9 mouse cellular contexts compared by ENCODE assay signal in genomic region chr19:6949951-6950350, GRCm38 (mm10). TPM values are rescaled to one million over a fixed set of nuclear protein-coding genes. Genes with fewer than 3 reads are reported as not detected.
DNase-seq lines count a peak whose midpoint lies in the region; ATAC-seq and TF ChIP-seq lines count a peak whose summit lies in the region.
"Had no signal": no experiment of that assay in that cellular context is flagged by ENCODE, and none has a peak within 500 bp of the region (broad histone marks: within the 10 kb centered on the region; RNA-seq: fewer than 3 reads in every experiment).

No protein-coding gene starts in this region.

- H3K4me1 ChIP-seq in heart, embryonic 14.5 days (ENCODE audit: control insufficient read depth in 2 of 2, insufficient read depth in 2 of 2, low read length in 2 of 2) = peaks cover 17 to 37% of the 10 kb centered on the region in 2 experiments
- H3K4me1 ChIP-seq in heart, adult 2 months (ENCODE audit: control insufficient read depth, insufficient read depth, low read length) = peaks cover 7% of the 10 kb centered on the region
- peaks cover 2% of the 10 kb centered on the region; the same call in 1 of the 2 replicates for H3K4me1 ChIP-seq in cortical plate, adult 2 months (ENCODE audit: control insufficient read depth, insufficient read depth, low read length)
- peaks cover 19% of the 10 kb centered on the region for H3K4me1 ChIP-seq in hindbrain, embryonic 14.5 days (replicated peaks; ENCODE audit: control insufficient read depth, insufficient read depth, low read length)
- H3K4me1 ChIP-seq in midbrain, embryonic 12.5 days = peaks cover 23% of the 10 kb centered on the region

- H3K4me2 ChIP-seq in heart, embryonic 14.5 days (ENCODE audit: low read length) = peak overlapping the region; percentile 88
- H3K4me2 ChIP-seq in hindbrain, embryonic 14.5 days (replicated peaks) = peak overlapping the region; percentile 93
- H3K4me2 ChIP-seq in midbrain, embryonic 12.5 days (replicated peaks) = peak overlapping the region; percentile 83

- no peak for ATAC-seq in heart, embryonic 14.5 days (ENCODE audit: insufficient number of reproducible peaks, insufficient read depth, low FRiP score, low read depth)
- no peak for ATAC-seq in hindbrain, embryonic 14.5 days (ENCODE audit: low FRiP score)
- no peak for ATAC-seq in midbrain, embryonic 12.5 days (ENCODE audit: low FRiP score, low read depth)
- ATAC-seq in frontal cortex, adult (ENCODE audit: low TSS enrichment) = no peak

- peak overlapping the region; percentile 88 for H3K9ac ChIP-seq in heart, embryonic 14.5 days (ENCODE audit: low read length)
- no peak overlapping the region for H3K9ac ChIP-seq in heart, adult 2 months (ENCODE audit: low read depth, low read length)
- peak overlapping the region; percentile 63 for H3K9ac ChIP-seq in hindbrain, embryonic 14.5 days
- peak overlapping the region; percentile 56 for H3K9ac ChIP-seq in midbrain, embryonic 12.5 days (replicated peaks)

- H3K9me3 ChIP-seq in heart, embryonic 14.5 days (ENCODE audit: control insufficient read depth, low read length) = no peaks in the 10 kb centered on the region
- no peaks in the 10 kb centered on the region for H3K9me3 ChIP-seq in hindbrain, embryonic 14.5 days (ENCODE audit: control insufficient read depth, low read length)
- no peaks in the 10 kb centered on the region for H3K9me3 ChIP-seq in midbrain, embryonic 12.5 days

- H3K27me3 ChIP-seq in heart, embryonic 14.5 days (ENCODE audit: control insufficient read depth, insufficient read depth, low read length) = no peaks in the 10 kb centered on the region
- H3K27me3 ChIP-seq in heart, adult 2 months (ENCODE audit: control insufficient read depth, insufficient read depth, low read length) = no peaks in the 10 kb centered on the region
- H3K27me3 ChIP-seq in hindbrain, embryonic 14.5 days (ENCODE audit: control insufficient read depth, insufficient read depth, low read length) = no peaks in the 10 kb centered on the region
- H3K27me3 ChIP-seq in midbrain, embryonic 12.5 days = no peaks in the 10 kb centered on the region

- no peak for DNase-seq in heart, adult 2 months
- DNase-seq in hindbrain, embryonic 14.5 days (ENCODE audit: low spot score) = no peak
- DNase-seq in layer of hippocampus, adult 8-10 months (ENCODE audit: low spot score in 2 of 2) = no peak
- no peak for DNase-seq in kidney, adult 8-10 months
- DNase-seq: gastrocnemius, postnatal 14 days had no signal

- H3K4me3 ChIP-seq in heart, embryonic 14.5 days (ENCODE audit: control insufficient read depth in 1 of 2, insufficient read depth in 1 of 2, low read depth in 1 of 2, low read length in 2 of 2) = peak overlapping the region in 1 of 2 experiments; percentile 64; a peak in 2 of 4 replicates
- H3K4me3 ChIP-seq in heart, adult 2 months = no peak overlapping the region
- H3K4me3 ChIP-seq in cortical plate, adult 2 months (ENCODE audit: insufficient read depth, low read length) = peak overlapping the region; percentile 66; the same call in 1 of the 2 replicates
- peak overlapping the region; percentile 47 for H3K4me3 ChIP-seq in hindbrain, embryonic 14.5 days (replicated peaks; ENCODE audit: low read length)
- peak overlapping the region; percentile 60 for H3K4me3 ChIP-seq in midbrain, embryonic 12.5 days

- TF ChIP-seq EP300 in heart, adult 2 months (IDR thresholded peaks at IDR 0.05; ENCODE audit: insufficient read depth, low read depth, low read length) = no peak

- WGBS in heart, embryonic 14.5 days = 57% methylated on average over 5 of the region's 5 CpGs
- 55% methylated on average over 5 of the region's 5 CpGs for WGBS in heart, adult 2 months
- WGBS in hindbrain, embryonic 14.5 days = 43% methylated on average over 5 of the region's 5 CpGs
- 60% methylated on average over 5 of the region's 5 CpGs for WGBS in midbrain, embryonic 12.5 days

- H3K79me2 ChIP-seq in heart, adult 2 months (replicated peaks; ENCODE audit: control insufficient read depth, insufficient read depth, low read length) = no peaks in the 10 kb centered on the region

- peak overlapping the region in 1 of 2 experiments; percentile 98; a peak in 2 of 4 replicates for H3K27ac ChIP-seq in heart, embryonic 14.5 days (replicated peaks in 1 of 2; ENCODE audit: control insufficient read depth in 1 of 2, insufficient read depth in 1 of 2, low read depth in 2 of 2, low read length in 2 of 2)
- no peak overlapping the region; the same call in 1 of the 2 replicates for H3K27ac ChIP-seq in heart, adult 2 months
- no peak overlapping the region for H3K27ac ChIP-seq in cortical plate, adult 2 months (ENCODE audit: insufficient read depth, low read length)
- H3K27ac ChIP-seq in hindbrain, embryonic 14.5 days = peak overlapping the region; percentile 90; the same call in 1 of the 2 replicates
- H3K27ac ChIP-seq in midbrain, embryonic 12.5 days (replicated peaks) = peak overlapping the region; percentile 98; the same call in 1 of the 2 replicates

- peaks cover 17% of the 10 kb centered on the region for H3K36me3 ChIP-seq in heart, embryonic 14.5 days (ENCODE audit: control insufficient read depth, insufficient read depth, low read length)
- no peaks in the 10 kb centered on the region for H3K36me3 ChIP-seq in heart, adult 2 months (ENCODE audit: control insufficient read depth, insufficient read depth, low read length)
- peaks cover 16% of the 10 kb centered on the region for H3K36me3 ChIP-seq in hindbrain, embryonic 14.5 days (replicated peaks; ENCODE audit: control insufficient read depth, insufficient read depth)
- H3K36me3 ChIP-seq in midbrain, embryonic 12.5 days = 0 out of 2 replicates have a peak, but pooled peaks cover 4% of the 10 kb centered on the region

- TF ChIP-seq POLR2A in heart, adult 2 months (IDR thresholded peaks at IDR 0.05; ENCODE audit: insufficient read depth, low read depth, low read length) = no peak
- TF ChIP-seq POLR2A in cortical plate, adult 2 months (IDR thresholded peaks at IDR 0.05; ENCODE audit: extremely low read depth, insufficient read depth, low read length) = no peak

- no peak for TF ChIP-seq CTCF in heart, adult 2 months (IDR thresholded peaks at IDR 0.05)
- no peak for TF ChIP-seq CTCF in cortical plate, adult 2 months (IDR thresholded peaks at IDR 0.05; ENCODE audit: extremely low read depth, insufficient read depth, low read length)

- intact Hi-C loops in heart, adult 2 months (cut with DNase I) = no loop called here

RNA-seq across cellular contexts. Expression of gene Gpr137, which starts 7.7 kb away (rescaled TPM):
- 20.7 and 20.8 TPM in 2 replicates for polyA plus RNA-seq in heart, embryonic 14.5 days (2014; fragmentation: Nextera tagmentation; extraction: Ambion mirVana)
- 10 to 100 TPM; 34.1 to 35.4 TPM for total RNA-seq in heart, adult 2 months (2021)
- 53.4 and 60.4 TPM in 2 replicates for polyA plus RNA-seq in heart, adult 2 months (2012; rRNA removed)
- polyA plus RNA-seq in cortical plate, adult 2 months (2012; rRNA removed) = 117 and 121 TPM in 2 replicates
- 60.2 and 68.8 TPM in 2 replicates for polyA plus RNA-seq in hindbrain, embryonic 14.5 days (2014; fragmentation: Nextera tagmentation; extraction: Ambion mirVana)
- polyA plus RNA-seq in midbrain, embryonic 12.5 days (2016; fragmentation: Nextera tagmentation; extraction: Ambion mirVana) = 37.7 and 38.3 TPM in 2 replicates
- 100 to 1,000 TPM in 3 of 4 experiments, 10 to 100 TPM in 1; 92.5 to 107 (median 104) TPM for total RNA-seq in layer of hippocampus, adult 8-10 months (2022)

RNA-seq across cellular contexts. Expression of gene Bad, which starts 8.3 kb away (rescaled TPM):
- polyA plus RNA-seq in heart, embryonic 14.5 days (2014; fragmentation: Nextera tagmentation; extraction: Ambion mirVana) = 55.9 and 58.0 TPM in 2 replicates
- total RNA-seq in heart, adult 2 months (2021) = 10 to 100 TPM; 21.1 to 25.8 TPM
- polyA plus RNA-seq in heart, adult 2 months (2012; rRNA removed) = 30.6 and 33.5 TPM in 2 replicates
- polyA plus RNA-seq in cortical plate, adult 2 months (2012; rRNA removed) = 60.4 and 66.3 TPM in 2 replicates
- polyA plus RNA-seq in hindbrain, embryonic 14.5 days (2014; fragmentation: Nextera tagmentation; extraction: Ambion mirVana) = 81.8 and 84.5 TPM in 2 replicates
- polyA plus RNA-seq in midbrain, embryonic 12.5 days (2016; fragmentation: Nextera tagmentation; extraction: Ambion mirVana) = 67.6 and 69.0 TPM in 2 replicates
- total RNA-seq in layer of hippocampus, adult 8-10 months (2022) = 10 to 100 TPM; 32.5 to 39.8 (median 37.3) TPM

RNA-seq across cellular contexts. Expression of gene Kcnk4, which starts 15.6 kb away (rescaled TPM):
- polyA plus RNA-seq in heart, embryonic 14.5 days (2014; fragmentation: Nextera tagmentation; extraction: Ambion mirVana) = 0.27 and 0.46 TPM in 2 replicates
- not detected for total RNA-seq in heart, adult 2 months (2021)
- polyA plus RNA-seq in heart, adult 2 months (2012; rRNA removed) = 0.21 TPM in 1 of 2 replicates, not detected in the other
- 57.1 and 59.0 TPM in 2 replicates for polyA plus RNA-seq in cortical plate, adult 2 months (2012; rRNA removed)
- polyA plus RNA-seq in hindbrain, embryonic 14.5 days (2014; fragmentation: Nextera tagmentation; extraction: Ambion mirVana) = 8.5 and 10.9 TPM in 2 replicates
- 0.19 and 0.52 TPM in 2 replicates for polyA plus RNA-seq in midbrain, embryonic 12.5 days (2016; fragmentation: Nextera tagmentation; extraction: Ambion mirVana)
- total RNA-seq in layer of hippocampus, adult 8-10 months (2022) = 10 to 100 TPM; 13.4 to 23.1 (median 15.8) TPM
- total RNA-seq: gastrocnemius, postnatal 14 days had no signal

RNA-seq across cellular contexts. Expression of gene Catsperz, which starts 24.8 kb away (rescaled TPM):
- 1.4 and 1.7 TPM in 2 replicates for polyA plus RNA-seq in heart, embryonic 14.5 days (2014; fragmentation: Nextera tagmentation; extraction: Ambion mirVana)
- total RNA-seq in heart, adult 2 months (2021) = not detected
- polyA plus RNA-seq in heart, adult 2 months (2012; rRNA removed) = 0.23 and 0.64 TPM in 2 replicates
- polyA plus RNA-seq in cortical plate, adult 2 months (2012; rRNA removed) = 31.9 and 33.9 TPM in 2 replicates
- 1.7 and 2.3 TPM in 2 replicates for polyA plus RNA-seq in hindbrain, embryonic 14.5 days (2014; fragmentation: Nextera tagmentation; extraction: Ambion mirVana)
- polyA plus RNA-seq in midbrain, embryonic 12.5 days (2016; fragmentation: Nextera tagmentation; extraction: Ambion mirVana) = 0.68 and 0.97 TPM in 2 replicates
- 10 to 100 TPM; 10.4 to 11.4 (median 11.0) TPM for total RNA-seq in layer of hippocampus, adult 8-10 months (2022)
- total RNA-seq: gastrocnemius, postnatal 14 days had no signal

RNA-seq across cellular contexts. Expression of gene Ppp1r14b, which starts 24.8 kb away (rescaled TPM):
- polyA plus RNA-seq in heart, embryonic 14.5 days (2014; fragmentation: Nextera tagmentation; extraction: Ambion mirVana) = 170 and 184 TPM in 2 replicates
- total RNA-seq in heart, adult 2 months (2021) = 10 to 100 TPM; 85.8 to 91.0 TPM
- polyA plus RNA-seq in heart, adult 2 months (2012; rRNA removed) = 42.3 and 56.8 TPM in 2 replicates
- polyA plus RNA-seq in cortical plate, adult 2 months (2012; rRNA removed) = 48.3 and 49.4 TPM in 2 replicates
- polyA plus RNA-seq in hindbrain, embryonic 14.5 days (2014; fragmentation: Nextera tagmentation; extraction: Ambion mirVana) = 211 and 215 TPM in 2 replicates
- 265 and 314 TPM in 2 replicates for polyA plus RNA-seq in midbrain, embryonic 12.5 days (2016; fragmentation: Nextera tagmentation; extraction: Ambion mirVana)
- total RNA-seq in layer of hippocampus, adult 8-10 months (2022) = 10 to 100 TPM; 55.4 to 81.1 (median 63.5) TPM

Comparison
In these comparisons a context has a peak if more than half of its experiments do, and no peak if none do; other contexts are left out.
1. H3K27ac ChIP-seq: peak in hindbrain, embryonic 14.5 days (single experiment) and midbrain, embryonic 12.5 days (single experiment); none in heart, adult 2 months (single experiment) and cortical plate, adult 2 months (single experiment).
2. Peak in every context shown above with its lines, with median percentiles within 50 percentile points of each other: H3K4me2 ChIP-seq.